Comparison of ENCODE assay signal across 21 mouse cellular contexts in genomic region chr2:124289356-124289755, GRCm38 (mm10).
DNase-seq lines count a peak whose midpoint lies in the region; ATAC-seq and TF ChIP-seq lines count a peak whose summit lies in the region.
"Had no signal": no experiment of that assay in that cellular context is flagged by ENCODE, and none has a peak within 500 bp of the region (broad histone marks: within the 10 kb centered on the region; RNA-seq: fewer than 3 reads in every experiment).

No protein-coding gene starts in this region.

- intact Hi-C loops in gastrocnemius, adult 2 months (cut with DNase I) = no loop called here

- H3K27me3 ChIP-seq in lung, embryonic 14.5 days (ENCODE audit: insufficient read depth, low read length) = no peaks in the 10 kb centered on the region
- no peaks in the 10 kb centered on the region for H3K27me3 ChIP-seq in midbrain, embryonic 12.5 days
- H3K27me3 ChIP-seq in midbrain, embryonic 15.5 days (replicated peaks) = no peaks in the 10 kb centered on the region
- H3K27me3 ChIP-seq: embryonic facial prominence, embryonic 12.5 days; forebrain, embryonic 12.5 days; heart, embryonic 13.5 days; hindbrain, embryonic 15.5 days had no signal

- H3K27ac ChIP-seq in lung, embryonic 14.5 days (ENCODE audit: low read depth) = no peak overlapping the region
- H3K27ac ChIP-seq in midbrain, embryonic 12.5 days (replicated peaks) = no peak overlapping the region
- H3K27ac ChIP-seq in midbrain, embryonic 15.5 days = no peak overlapping the region
- H3K27ac ChIP-seq in gastrocnemius, adult 2 months = no peak overlapping the region
- H3K27ac ChIP-seq: embryonic facial prominence, embryonic 12.5 days; forebrain, embryonic 12.5 days; heart, embryonic 13.5 days; hindbrain, embryonic 15.5 days had no signal

- no peaks in the 10 kb centered on the region for H3K9me3 ChIP-seq in lung, embryonic 14.5 days (ENCODE audit: low read depth, low read length)
- no peaks in the 10 kb centered on the region for H3K9me3 ChIP-seq in midbrain, embryonic 12.5 days
- no peaks in the 10 kb centered on the region for H3K9me3 ChIP-seq in midbrain, embryonic 15.5 days
- H3K9me3 ChIP-seq: embryonic facial prominence, embryonic 12.5 days; forebrain, embryonic 12.5 days; heart, embryonic 13.5 days; hindbrain, embryonic 15.5 days had no signal

- no peak for ATAC-seq in lung, embryonic 14.5 days (ENCODE audit: insufficient read depth)
- ATAC-seq in midbrain, embryonic 12.5 days (ENCODE audit: low FRiP score, low read depth) = peak; percentile 78; the same call in 1 of the 2 replicates
- no peak for ATAC-seq in midbrain, embryonic 15.5 days (replicated peaks)
- 0 out of 2 replicates have a peak, but pooled peaks have one; percentile 36 for ATAC-seq in common myeloid progenitor, adult 5-6 weeks (replicated peaks; ENCODE audit: low read depth, poor library complexity, severe bottlenecking)
- ATAC-seq in monocyte, adult 5-6 weeks (replicated peaks; ENCODE audit: insufficient number of reproducible peaks, low FRiP score, low TSS enrichment, poor library complexity, severe bottlenecking) = 0 out of 2 replicates have a peak, but pooled peaks have one; percentile 31
- ATAC-seq: forebrain, embryonic 16.5 days; Patski had no signal

- TF ChIP-seq CTCF in lung, embryonic 14.5 days (IDR thresholded peaks at IDR 0.05; ENCODE audit: low read depth) = no peak
- TF ChIP-seq CTCF in gastrocnemius, adult 2 months (IDR thresholded peaks at IDR 0.05) = no peak

- H3K4me2 ChIP-seq in lung, embryonic 14.5 days = no peak overlapping the region
- H3K4me2 ChIP-seq in midbrain, embryonic 12.5 days (replicated peaks) = no peak overlapping the region
- H3K4me2 ChIP-seq in midbrain, embryonic 15.5 days = no peak overlapping the region
- H3K4me2 ChIP-seq: embryonic facial prominence, embryonic 12.5 days; forebrain, embryonic 12.5 days; heart, embryonic 13.5 days; hindbrain, embryonic 15.5 days had no signal

- H3K9ac ChIP-seq in lung, embryonic 14.5 days = no peak overlapping the region
- H3K9ac ChIP-seq in midbrain, embryonic 12.5 days (replicated peaks) = no peak overlapping the region
- H3K9ac ChIP-seq in midbrain, embryonic 15.5 days = no peak overlapping the region
- H3K9ac ChIP-seq: embryonic facial prominence, embryonic 12.5 days; forebrain, embryonic 12.5 days; heart, embryonic 13.5 days; hindbrain, embryonic 15.5 days had no signal

- no peaks in the 10 kb centered on the region for H3K36me3 ChIP-seq in lung, embryonic 14.5 days (ENCODE audit: insufficient read depth)
- H3K36me3 ChIP-seq in midbrain, embryonic 12.5 days = no peaks in the 10 kb centered on the region
- H3K36me3 ChIP-seq in midbrain, embryonic 15.5 days (replicated peaks) = no peaks in the 10 kb centered on the region
- H3K36me3 ChIP-seq: embryonic facial prominence, embryonic 12.5 days; forebrain, embryonic 12.5 days; heart, embryonic 13.5 days; hindbrain, embryonic 15.5 days had no signal

- WGBS in lung, embryonic 14.5 days = 74% methylated on average over 2 of the region's 2 CpGs
- 59% methylated on average over 2 of the region's 2 CpGs for WGBS in midbrain, embryonic 12.5 days
- WGBS in midbrain, embryonic 15.5 days = 56% methylated on average over 2 of the region's 2 CpGs

- no peaks in the 10 kb centered on the region for H3K4me1 ChIP-seq in lung, embryonic 14.5 days (ENCODE audit: insufficient read depth)
- H3K4me1 ChIP-seq in midbrain, embryonic 12.5 days = no peaks in the 10 kb centered on the region
- H3K4me1 ChIP-seq in midbrain, embryonic 15.5 days = no peaks in the 10 kb centered on the region
- H3K4me1 ChIP-seq: embryonic facial prominence, embryonic 12.5 days; forebrain, embryonic 12.5 days; heart, embryonic 13.5 days; hindbrain, embryonic 15.5 days had no signal

- no peak overlapping the region for H3K4me3 ChIP-seq in lung, embryonic 14.5 days (ENCODE audit: low read depth, low read length)
- no peak overlapping the region for H3K4me3 ChIP-seq in midbrain, embryonic 12.5 days
- no peak overlapping the region for H3K4me3 ChIP-seq in midbrain, embryonic 15.5 days
- no peak overlapping the region for H3K4me3 ChIP-seq in gastrocnemius, adult 2 months
- H3K4me3 ChIP-seq: embryonic facial prominence, embryonic 12.5 days; forebrain, embryonic 12.5 days; heart, embryonic 13.5 days; hindbrain, embryonic 15.5 days had no signal

- DNase-seq in lung, embryonic 14.5 days = peak; percentile 16
- DNase-seq in lung, postnatal 36 days = no peak
- no peak for DNase-seq in layer of hippocampus, adult 11-12 months (ENCODE audit: low spot score)
- DNase-seq in gastrocnemius, adult 2 months = no peak
- DNase-seq: adrenal gland, adult 8-10 months; adrenal gland, postnatal 36 days; cerebellum, adult 2 months; cerebellum, postnatal 14 days; gastrocnemius, postnatal 14 days; heart, adult 11 months; heart, postnatal 36 days had no signal

Comparison
In these comparisons a context has a peak if more than half of its experiments do, and no peak if none do; other contexts are left out.
1. ATAC-seq: peak in midbrain, embryonic 12.5 days (single experiment), common myeloid progenitor, adult 5-6 weeks (single experiment) and monocyte, adult 5-6 weeks (single experiment); none in lung, embryonic 14.5 days (single experiment) and midbrain, embryonic 15.5 days (single experiment).